9 mouse cellular contexts compared by ENCODE assay signal in genomic region chr11:55158785-55159359, GRCm38 (mm10). TPM values are rescaled to one million over a fixed set of nuclear protein-coding genes. Genes with fewer than 3 reads are reported as not detected.
DNase-seq lines count a peak whose midpoint lies in the region; ATAC-seq and TF ChIP-seq lines count a peak whose summit lies in the region.
"Had no signal": no experiment of that assay in that cellular context is flagged by ENCODE, and none has a peak within 500 bp of the region (broad histone marks: within the 10 kb centered on the region; RNA-seq: fewer than 3 reads in every experiment).

No protein-coding gene starts in this region.

- no peaks in the 10 kb centered on the region for H3K4me1 ChIP-seq in hindbrain, embryonic 11.5 days (replicated peaks; ENCODE audit: control insufficient read depth, insufficient read depth, low read length)
- H3K4me1 ChIP-seq in hindbrain, embryonic 13.5 days (replicated peaks), result no peaks in the 10 kb centered on the region
- H3K4me1 ChIP-seq in midbrain, postnatal 0 days (ENCODE audit: insufficient read depth, low read length), result no peaks in the 10 kb centered on the region
- H3K4me1 ChIP-seq: embryonic facial prominence, embryonic 12.5 days had no signal

- DNase-seq in hindbrain, embryonic 11.5 days (ENCODE audit: low spot score), result peak; percentile 85
- DNase-seq in c-Kit-negative CD71-positive TER-119-positive erythroid progenitor cells, embryonic 14.5 days (ENCODE audit: low read depth, low spot score), result peak; percentile 43
- DNase-seq in forelimb bud, embryonic 11.5 days (ENCODE audit: low read depth, low spot score), result peak; percentile 73
- DNase-seq in hindlimb bud, embryonic 11.5 days (ENCODE audit: extremely low spot score, low read depth, low spot score), result peak; percentile 35
- peak; percentile 79 to 88 for DNase-seq in left cerebral cortex, adult 18-20 months (ENCODE audit: low spot score in 2 of 2)
- peak; percentile 79 for DNase-seq in midbrain, postnatal 0 days (ENCODE audit: low spot score)
- peak; percentile 83 to 94 for DNase-seq in spleen, postnatal 4 days (ENCODE audit: low spot score in 2 of 2)

- H3K36me3 ChIP-seq in hindbrain, embryonic 11.5 days (ENCODE audit: control insufficient read depth, insufficient read depth, low read length), result no peaks in the 10 kb centered on the region
- H3K36me3 ChIP-seq in hindbrain, embryonic 13.5 days, result no peaks in the 10 kb centered on the region
- H3K36me3 ChIP-seq in midbrain, postnatal 0 days (ENCODE audit: insufficient read depth, low read length), result no peaks in the 10 kb centered on the region
- H3K36me3 ChIP-seq: embryonic facial prominence, embryonic 12.5 days had no signal

- no peak overlapping the region for H3K9ac ChIP-seq in hindbrain, embryonic 11.5 days (ENCODE audit: low read depth, low read length)
- H3K9ac ChIP-seq in hindbrain, embryonic 13.5 days, result no peak overlapping the region
- no peak overlapping the region for H3K9ac ChIP-seq in midbrain, postnatal 0 days (replicated peaks; ENCODE audit: low read length, poor library complexity, severe bottlenecking)
- H3K9ac ChIP-seq: embryonic facial prominence, embryonic 12.5 days had no signal

- WGBS in hindbrain, embryonic 11.5 days, result 51% methylated on average over 13 of the region's 13 CpGs
- 55% methylated on average over 13 of the region's 13 CpGs for WGBS in hindbrain, embryonic 13.5 days
- 54% methylated on average over 13 of the region's 13 CpGs for whole genome bisulfite sequencing in midbrain, postnatal 0 days

- H3K4me2 ChIP-seq in hindbrain, embryonic 11.5 days (replicated peaks; ENCODE audit: low read depth, low read length), result no peak overlapping the region
- H3K4me2 ChIP-seq in hindbrain, embryonic 13.5 days, result no peak overlapping the region
- no peak overlapping the region for H3K4me2 ChIP-seq in midbrain, postnatal 0 days (ENCODE audit: low read depth, low read length, poor library complexity, severe bottlenecking)
- H3K4me2 ChIP-seq: embryonic facial prominence, embryonic 12.5 days had no signal

- H3K9me3 ChIP-seq in hindbrain, embryonic 11.5 days (ENCODE audit: control insufficient read depth, low read length), result no peaks in the 10 kb centered on the region
- H3K9me3 ChIP-seq in hindbrain, embryonic 13.5 days, result no peaks in the 10 kb centered on the region
- no peaks in the 10 kb centered on the region for H3K9me3 ChIP-seq in midbrain, postnatal 0 days (ENCODE audit: low read length)
- H3K9me3 ChIP-seq: embryonic facial prominence, embryonic 12.5 days had no signal

- ATAC-seq in hindbrain, embryonic 11.5 days (ENCODE audit: low FRiP score), result no peak
- ATAC-seq in hindbrain, embryonic 13.5 days (ENCODE audit: low FRiP score), result no peak
- no peak for ATAC-seq in midbrain, postnatal 0 days (ENCODE audit: low FRiP score)

- H3K27ac ChIP-seq in hindbrain, embryonic 11.5 days (ENCODE audit: low read depth, low read length), result no peak overlapping the region
- H3K27ac ChIP-seq in hindbrain, embryonic 13.5 days, result no peak overlapping the region
- H3K27ac ChIP-seq in midbrain, postnatal 0 days (ENCODE audit: low read depth, low read length), result no peak overlapping the region
- H3K27ac ChIP-seq: embryonic facial prominence, embryonic 12.5 days had no signal

- no peak overlapping the region for H3K4me3 ChIP-seq in hindbrain, embryonic 11.5 days (ENCODE audit: low read depth, low read length)
- no peak overlapping the region for H3K4me3 ChIP-seq in hindbrain, embryonic 13.5 days
- no peak overlapping the region for H3K4me3 ChIP-seq in midbrain, postnatal 0 days (ENCODE audit: low read depth, low read length)
- H3K4me3 ChIP-seq: embryonic facial prominence, embryonic 12.5 days had no signal

- no peaks in the 10 kb centered on the region for H3K27me3 ChIP-seq in hindbrain, embryonic 11.5 days (ENCODE audit: control insufficient read depth, insufficient read depth, low read length)
- 0 out of 2 replicates have a peak, but pooled peaks cover 5% of the 10 kb centered on the region for H3K27me3 ChIP-seq in hindbrain, embryonic 13.5 days
- H3K27me3 ChIP-seq in midbrain, postnatal 0 days (ENCODE audit: insufficient read depth, low read length), result no peaks in the 10 kb centered on the region
- H3K27me3 ChIP-seq: embryonic facial prominence, embryonic 12.5 days had no signal

- TF ChIP-seq CTCF in midbrain, postnatal 0 days (IDR thresholded peaks at IDR 0.05), result peak; percentile 92

RNA-seq across cellular contexts. Expression of gene Slc36a3, which starts 7.4 kb away (rescaled TPM):
- polyA plus RNA-seq in hindbrain, embryonic 11.5 days (2014; fragmentation: Nextera tagmentation; extraction: Ambion mirVana), result not detected in 2 replicates
- polyA plus RNA-seq in hindbrain, embryonic 13.5 days (2015; fragmentation: Nextera tagmentation; extraction: Ambion mirVana), result not detected in 2 replicates
- not detected for total RNA-seq in left cerebral cortex, adult 18-20 months (2021)
- not detected in 2 replicates for total RNA-seq in midbrain, postnatal 0 days (2014; rRNA removed)
- polyA plus RNA-seq in midbrain, postnatal 0 days (2015; fragmentation: Nextera tagmentation; extraction: Ambion mirVana), result not detected in 2 replicates
- polyA plus RNA-seq: embryonic facial prominence, embryonic 12.5 days had no signal

RNA-seq across cellular contexts. Expression of gene Slc36a2, which starts 26.0 kb away (rescaled TPM):
- polyA plus RNA-seq in hindbrain, embryonic 11.5 days (2014; fragmentation: Nextera tagmentation; extraction: Ambion mirVana), result 0.65 and 0.67 TPM in 2 replicates
- 1.1 and 1.5 TPM in 2 replicates for polyA plus RNA-seq in hindbrain, embryonic 13.5 days (2015; fragmentation: Nextera tagmentation; extraction: Ambion mirVana)
- under 1 TPM in 1 of 2 experiments, not detected in 1; 0.35 TPM for total RNA-seq in left cerebral cortex, adult 18-20 months (2021)
- total RNA-seq in midbrain, postnatal 0 days (2014; rRNA removed), result 0.27 and 0.61 TPM in 2 replicates
- polyA plus RNA-seq in midbrain, postnatal 0 days (2015; fragmentation: Nextera tagmentation; extraction: Ambion mirVana), result 0.52 and 0.79 TPM in 2 replicates

RNA-seq across cellular contexts. Expression of gene Slc36a1, which starts 45.3 kb away (rescaled TPM):
- 2.0 and 3.2 TPM in 2 replicates for polyA plus RNA-seq in hindbrain, embryonic 11.5 days (2014; fragmentation: Nextera tagmentation; extraction: Ambion mirVana)
- 3.2 and 3.5 TPM in 2 replicates for polyA plus RNA-seq in hindbrain, embryonic 13.5 days (2015; fragmentation: Nextera tagmentation; extraction: Ambion mirVana)
- 10 to 100 TPM; 75.5 to 82.1 TPM for total RNA-seq in left cerebral cortex, adult 18-20 months (2021)
- total RNA-seq in midbrain, postnatal 0 days (2014; rRNA removed), result 27.6 and 31.8 TPM in 2 replicates
- polyA plus RNA-seq in midbrain, postnatal 0 days (2015; fragmentation: Nextera tagmentation; extraction: Ambion mirVana), result 2.5 and 2.8 TPM in 2 replicates

Comparison
In these comparisons a context has a peak if more than half of its experiments do, and no peak if none do; other contexts are left out.
1. DNase-seq: peak in every context shown above with its lines; median percentile 88 in spleen, postnatal 4 days; 85 in hindbrain, embryonic 11.5 days; 84 in left cerebral cortex, adult 18-20 months; 79 in midbrain, postnatal 0 days; 73 in forelimb bud, embryonic 11.5 days; 43 in c-Kit-negative CD71-positive TER-119-positive erythroid progenitor cells, embryonic 14.5 days; 35 in hindlimb bud, embryonic 11.5 days.